Mouse (Mus musculus) olfactory bulb, adult 2 months (tissue): ENCODE results near the gene Tmem268. TPM values are rescaled to one million over a fixed set of nuclear protein-coding genes. Genes with fewer than 3 reads are reported as not detected.

Experiments used
- H3K27ac ChIP-seq: fragments of 200-500 bp; 2 replicates; pipeline ENCODE4 v1.5.1; 2012; ENCODE audit warnings: low read depth, low read length; ENCODE audit not compliant: insufficient read depth
- H3K4me1 ChIP-seq: fragments of 200-500 bp; 2 replicates; pipeline ENCODE4 v1.6.1; 2012; ENCODE audit warnings: low read length; ENCODE audit not compliant: control insufficient read depth, insufficient read depth
- H3K4me3 ChIP-seq: fragments of 200-500 bp; 2 replicates; pipeline ENCODE4 v1.5.1; 2012; ENCODE audit warnings: mild to moderate bottlenecking, low read depth, low read length, moderate library complexity; ENCODE audit not compliant: insufficient read depth
- CTCF ChIP-seq: fragments of 200-500 bp; IDR thresholded peaks from 2 replicates; pipeline ENCODE4 v1.5.1; 2012; ENCODE audit warnings: low read depth, mild to moderate bottlenecking, low read length, moderate library complexity; ENCODE audit not compliant: insufficient read depth
- POLR2A ChIP-seq: fragments of 200-500 bp; IDR thresholded peaks from 2 replicates; pipeline ENCODE4 v1.6.1; 2012; ENCODE audit warnings: mild to moderate bottlenecking, low read depth, low read length, moderate library complexity; ENCODE audit not compliant: insufficient read depth
- WGBS: fragments of 180-500 bp; shearing (Covaris S2); methylation state at CpG from one replicate; pipeline ENCODE4 v1.1.7; 2018; 5-methylcytosine and 5-hydroxymethylcytosine counted together
- polyA plus RNA-seq: library from polyadenylated mRNA; stranded (reverse); fragments of >200 nt; gene quantifications from 2 replicates; pipeline ENCODE4 v1.2.4, GENCODE M21; 2012; ENCODE audit warnings: low replicate concordance; ENCODE audit not compliant: missing spikeins, insufficient read depth, insufficient read length

Gene Tmem268
- polyA plus RNA-seq, 1 experiment, result not detected

GRCm38 (mm10) chr4:63561861-63562675 is 3.5 kb downstream of the Tmem268 start:
- peaks cover 28% of the 10 kb centered on the region for H3K4me1 ChIP-seq
- WGBS, result 90% methylated on average over 7 of the region's 7 CpGs
- TF ChIP-seq POLR2A (no peak), CTCF (no peak)
- H3K4me3 ChIP-seq, result no peak overlapping the region
- H3K27ac ChIP-seq, result no peak overlapping the region

GRCm38 (mm10) chr4:63562742-63563141 is 4.2 kb downstream of the Tmem268 start:
- TF ChIP-seq CTCF, result no peak
- TF ChIP-seq POLR2A, result no peak
- WGBS, result 88% methylated on average over 4 of the region's 4 CpGs
- no peak overlapping the region for H3K4me3 ChIP-seq
- peaks cover 24% of the 10 kb centered on the region for H3K4me1 ChIP-seq
- H3K27ac ChIP-seq, result no peak overlapping the region

GRCm38 (mm10) chr4:63567712-63568390 is 9.3 kb downstream of the Tmem268 start:
- Histone ChIP-seq H3K4me1 (peaks cover 17% of the 10 kb centered on the region), H3K27ac (no peak overlapping the region), H3K4me3 (no peak overlapping the region)
- TF ChIP-seq CTCF, result no peak
- TF ChIP-seq POLR2A, result no peak
- 92% methylated on average over 10 of the region's 10 CpGs for WGBS

DNA sequence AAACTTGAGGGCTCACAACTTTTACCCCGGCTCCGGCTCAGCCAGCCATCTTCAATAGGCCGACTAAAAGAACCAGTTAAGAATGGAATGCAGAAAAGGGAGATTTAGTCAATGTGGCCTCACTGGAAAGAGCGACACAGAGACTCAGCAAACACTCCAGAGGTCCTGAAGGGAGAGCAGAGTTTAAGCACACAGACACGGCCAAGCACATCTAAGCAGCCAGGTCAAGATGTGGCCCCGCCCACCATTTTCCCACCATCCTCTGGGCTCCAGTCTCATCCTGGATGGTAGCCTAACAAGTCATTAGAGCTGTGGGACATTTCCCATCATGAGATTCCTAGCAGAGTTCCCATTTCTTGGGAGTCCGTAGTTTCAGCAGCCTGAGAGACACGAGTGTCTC is 10.7 kb downstream of the Tmem268 start:
- no peak overlapping the region for H3K27ac ChIP-seq
- TF ChIP-seq POLR2A (no peak), CTCF (no peak)
- H3K4me3 ChIP-seq, result no peak overlapping the region
- whole genome bisulfite sequencing, result 94% methylated on average over 8 of the region's 8 CpGs
- peaks cover 17% of the 10 kb centered on the region for H3K4me1 ChIP-seq

- TF ChIP-seq CTCF, result no peak
- no peak for TF ChIP-seq POLR2A
- 37% methylated on average over 7 of the region's 7 CpGs for WGBS
- H3K27ac ChIP-seq, result no peak overlapping the region
- peaks cover 17% of the 10 kb centered on the region for H3K4me1 ChIP-seq
- no peak overlapping the region for H3K4me3 ChIP-seq
These were observed 11.7 kb downstream of the Tmem268 start for GRCm38 (mm10) chr4:63570208-63570781.

- TF ChIP-seq POLR2A (no peak), CTCF (no peak)
- 96% methylated on average over 5 of the region's 5 CpGs for WGBS
- Histone ChIP-seq H3K4me1 (peaks cover 17% of the 10 kb centered on the region), H3K4me3 (no peak overlapping the region), H3K27ac (no peak overlapping the region)
These were observed 14.0 kb downstream of the Tmem268 start for GRCm38 (mm10) chr4:63572621-63573020.

- peaks cover 10% of the 10 kb centered on the region for H3K4me1 ChIP-seq
- TF ChIP-seq CTCF, result no peak
- TF ChIP-seq POLR2A, result no peak
- WGBS, result 86% methylated on average over 14 of the region's 14 CpGs
- peak overlapping the region; percentile 3; the same call in 1 of the 2 replicates for H3K27ac ChIP-seq
- no peak overlapping the region for H3K4me3 ChIP-seq
These were observed 21.1 kb downstream of the Tmem268 start for GRCm38 (mm10) chr4:63579649-63580048.

DNA sequence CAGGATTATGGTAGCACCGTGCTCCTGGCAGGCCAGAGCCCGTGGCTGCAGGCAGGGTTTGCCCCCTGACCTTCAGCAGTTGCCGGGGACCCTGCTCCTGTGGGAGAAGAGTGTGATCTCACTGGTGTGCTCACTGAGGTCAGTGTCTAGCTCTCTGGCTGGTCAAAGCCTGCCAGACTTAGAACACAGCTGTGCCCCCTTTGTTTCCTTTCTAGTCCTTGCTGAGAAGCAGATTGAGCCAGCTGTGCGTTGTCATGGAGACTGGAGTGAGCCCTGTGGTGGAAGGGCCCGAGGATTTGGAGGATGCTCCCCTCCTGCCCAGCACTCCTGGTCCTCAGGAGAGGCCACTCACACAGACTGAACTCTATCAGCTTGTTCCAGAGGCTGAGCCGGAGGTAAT is 21.5 kb downstream of the Tmem268 start:
- Histone ChIP-seq H3K27ac (peak overlapping the region; percentile 3; the same call in 1 of the 2 replicates), H3K4me3 (no peak overlapping the region), H3K4me1 (peaks cover 10% of the 10 kb centered on the region)
- TF ChIP-seq CTCF, result no peak
- TF ChIP-seq POLR2A, result no peak
- 26% methylated on average over 6 of the region's 6 CpGs for WGBS

- H3K4me3 ChIP-seq, result no peak overlapping the region
- H3K27ac ChIP-seq, result no peak overlapping the region
- TF ChIP-seq POLR2A (no peak), CTCF (no peak)
- WGBS, result 89% methylated on average over 5 of the region's 5 CpGs
- peaks cover 10% of the 10 kb centered on the region for H3K4me1 ChIP-seq
These were observed 24.0 kb downstream of the Tmem268 start for GRCm38 (mm10) chr4:63582580-63582979.
